Mouse (Mus musculus): ENCODE data around the gene Acot4. TPM values are rescaled to one million over a fixed set of nuclear protein-coding genes. Genes with fewer than 3 reads are reported as not detected.
"Not testable (repeated sequence)": the region's sequence is repeated elsewhere in the genome, so short reads cannot be mapped to it uniquely, and the experiment has no call there.

The Acot4 gene
- not detected for polyA plus RNA-seq (2017; shearing (Covaris generic))

GRCm38 (mm10) chr12:84038241-84038640 is at the start of gene Acot4:
Acot4 (plus strand) TSS chr12:84038379.
- ATAC-seq: not testable (repeated sequence)

- ATAC-seq: no peak
These were observed 49.7 kb upstream of the Acot4 start for GRCm38 (mm10) chr12:83988483-83988882.

- no peak for ATAC-seq
These were observed 48.8 kb upstream of the Acot4 start for GRCm38 (mm10) chr12:83989378-83989777.

- no peak for ATAC-seq
These were observed 41.0 kb upstream of the Acot4 start for GRCm38 (mm10) chr12:83997221-83997620.

- ATAC-seq: no peak
These were observed 39.7 kb upstream of the Acot4 start for GRCm38 (mm10) chr12:83998341-83999107.

GRCm38 (mm10) chr12:83999237-83999636 is 38.9 kb upstream of the Acot4 start:
- ATAC-seq: not testable (repeated sequence)

GRCm38 (mm10) chr12:84000418-84000817 is 37.8 kb upstream of the Acot4 start:
- no peak for ATAC-seq

GRCm38 (mm10) chr12:84003866-84004265 is 34.3 kb upstream of the Acot4 start:
- ATAC-seq: no peak

- no peak for ATAC-seq
These were observed 29.9 kb upstream of the Acot4 start for GRCm38 (mm10) chr12:84008251-84008650.

GRCm38 (mm10) chr12:84008729-84009128 is 29.4 kb upstream of the Acot4 start:
- no peak for ATAC-seq

- not testable (repeated sequence) for ATAC-seq
These were observed 28.8 kb upstream of the Acot4 start, which contains the start of gene Acot1 for GRCm38 (mm10) chr12:84009171-84009965. Acot1 (plus strand) TSS chr12:84009490.

GRCm38 (mm10) chr12:84010201-84010600 is 28.0 kb upstream of the Acot4 start:
- no peak for ATAC-seq

GRCm38 (mm10) chr12:84011251-84012040 is 26.7 kb upstream of the Acot4 start:
- no peak for ATAC-seq

GRCm38 (mm10) chr12:84013130-84013529 is 25.0 kb upstream of the Acot4 start:
- ATAC-seq: no peak

GRCm38 (mm10) chr12:84013701-84014100 is 24.5 kb upstream of the Acot4 start:
- no peak for ATAC-seq

GRCm38 (mm10) chr12:84020528-84020927 is 17.7 kb upstream of the Acot4 start:
- not testable (repeated sequence) for ATAC-seq

GRCm38 (mm10) chr12:84022266-84022665 is 15.9 kb upstream of the Acot4 start:
- ATAC-seq: not testable (repeated sequence)

GRCm38 (mm10) chr12:84023052-84023745 is 15.0 kb upstream of the Acot4 start:
- ATAC-seq: no peak

- ATAC-seq: peak; percentile 71
These were observed 12.3 kb upstream of the Acot4 start for GRCm38 (mm10) chr12:84025888-84026287.

- ATAC-seq: not testable (repeated sequence)
These were observed 9.9 kb upstream of the Acot4 start for GRCm38 (mm10) chr12:84028328-84028727.

- not testable (repeated sequence) for ATAC-seq
These were observed 9.1 kb upstream of the Acot4 start for GRCm38 (mm10) chr12:84029043-84029442.
